Mouse (Mus musculus): ENCODE measurements around the gene BC035947. TPM values are rescaled to one million over a fixed set of nuclear protein-coding genes. Genes with fewer than 3 reads are reported as not detected.

BC035947 gene
- polyA plus RNA-seq, 1 experiment from 2014 or later: 1.6 TPM

Other genes with a start within 250 kb of the BC035947 start
- 1.0 and 1.6 TPM in 2 replicates for gene Sgpp2, start 201.8 kb downstream of the BC035947 start, polyA plus RNA-seq (2015; fragmentation: Nextera tagmentation; extraction: Ambion mirVana)
- 160 and 163 TPM in 2 replicates for gene Farsb, start 23.3 kb downstream of the BC035947 start, polyA plus RNA-seq (2015; fragmentation: Nextera tagmentation; extraction: Ambion mirVana)
- gene Mogat1, start 1.2 kb downstream of the BC035947 start, polyA plus RNA-seq (2015; fragmentation: Nextera tagmentation; extraction: Ambion mirVana): 0.43 TPM in 1 of 2 replicates, not detected in the other
- 111 and 120 TPM in 2 replicates for gene Acsl3, start 145.7 kb upstream of the BC035947 start, polyA plus RNA-seq (2015; fragmentation: Nextera tagmentation; extraction: Ambion mirVana)
- gene Utp14b, start 145.9 kb upstream of the BC035947 start, polyA plus RNA-seq (2015; fragmentation: Nextera tagmentation; extraction: Ambion mirVana): 1.6 and 1.8 TPM in 2 replicates

All from midbrain, embryonic 16.5 days (tissue).